Mouse (Mus musculus) liver, postnatal 0 days (tissue): ENCODE data around the gene H2-Ob.

Experiments
- CTCF ChIP-seq: sonication (generic); IDR thresholded peaks from 2 replicates; pipeline ENCODE4 v1.5.1; 2016; ENCODE audit warnings: antibody characterized with exemption, low read depth
- EP300 ChIP-seq: IDR thresholded peaks from 2 replicates; pipeline ENCODE4 v1.6.1; 2016; ENCODE audit warnings: antibody characterized with exemption, low read depth, mild to moderate bottlenecking

DNA sequence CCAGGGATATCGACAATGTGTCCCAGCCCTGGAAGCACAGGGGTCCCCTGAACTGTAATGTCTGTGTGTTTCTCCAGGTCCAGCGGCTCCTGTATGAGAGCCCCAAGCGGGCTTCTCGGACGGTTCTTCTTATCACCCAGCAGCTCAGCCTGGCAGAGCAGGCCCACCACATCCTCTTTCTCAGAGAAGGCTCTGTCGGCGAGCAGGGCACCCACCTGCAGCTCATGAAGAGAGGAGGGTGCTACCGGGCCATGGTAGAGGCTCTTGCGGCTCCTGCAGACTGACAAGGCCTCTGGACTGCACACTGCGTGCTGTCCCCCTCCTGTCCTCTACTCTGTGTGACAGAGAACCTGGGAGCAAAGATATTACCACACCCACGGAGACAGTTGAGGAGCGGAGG is 42.2 kb upstream of the H2-Ob start:
- TF ChIP-seq CTCF (no peak), EP300 (no peak)
